Mouse (Mus musculus): ENCODE results near the gene Mrps15.

GRCm38 (mm10) chr4:126051617-126052016 is 4.9 kb downstream of the Mrps15 start:
- TF ChIP-seq CTCF (IDR thresholded peaks at IDR 0.05) (no peak; the same call in 1 of the 2 replicates), EP300 (IDR thresholded peaks at IDR 0.05) (no peak)

Measured in lung, postnatal 0 days (tissue).